Mouse (Mus musculus) embryonic facial prominence, embryonic 14.5 days (tissue): ENCODE measurements around the gene Rpl29. TPM values are rescaled to one million over a fixed set of nuclear protein-coding genes. Genes with fewer than 3 reads are reported as not detected.

Experiments
- ATAC-seq: fragments of 200-750 bp; cut with Nextera tagmentation; 2 replicates; pipeline ENCODE4 v1.8.0; 2017; ENCODE audit warnings: low read depth, moderate number of reproducible peaks, moderate TSS enrichment
- DNase-seq: peaks from one replicate; pipeline ENCODE4 v3.0.0-alpha.2; 2015; ENCODE audit warnings: low spot score
- H3K27ac ChIP-seq: fragments of 300-500 bp; sonication (generic); replicated peaks from 2 replicates; pipeline ENCODE4 v1.5.1; 2014; ENCODE audit warnings: low read depth, mild to moderate bottlenecking, low read length, moderate library complexity
- H3K27me3 ChIP-seq: fragments of 300-500 bp; sonication (generic); replicated peaks from 2 replicates; pipeline ENCODE4 v1.6.1; 2014; ENCODE audit warnings: low read length; ENCODE audit not compliant: control insufficient read depth, insufficient read depth
- H3K36me3 ChIP-seq: fragments of 300-500 bp; sonication (generic); 2 replicates; pipeline ENCODE4 v1.6.1; 2014; ENCODE audit warnings: low read length, mixed read lengths; ENCODE audit not compliant: control insufficient read depth, insufficient read depth
- H3K4me1 ChIP-seq: fragments of 300-500 bp; sonication (generic); 2 replicates; pipeline ENCODE4 v1.6.1; 2014; ENCODE audit warnings: antibody characterized with exemption, low read length; ENCODE audit not compliant: control insufficient read depth, insufficient read depth
- H3K4me2 ChIP-seq: fragments of 300-500 bp; sonication (generic); 2 replicates; pipeline ENCODE4 v1.6.1; 2014; ENCODE audit warnings: low read depth, mild to moderate bottlenecking, low read length, moderate library complexity, mixed read lengths
- H3K4me3 ChIP-seq: fragments of 300-500 bp; sonication (generic); 2 replicates; pipeline ENCODE4 v1.5.1; 2014; ENCODE audit warnings: low read depth, mild to moderate bottlenecking, low read length
- H3K9ac ChIP-seq: fragments of 300-500 bp; sonication (generic); 2 replicates; pipeline ENCODE4 v1.6.1; 2014; ENCODE audit warnings: low read depth, mild to moderate bottlenecking, low read length, moderate library complexity, mixed read lengths
- H3K9me3 ChIP-seq: fragments of 300-500 bp; sonication (generic); 2 replicates; pipeline ENCODE4 v1.6.1; 2016; ENCODE audit warnings: low read length; ENCODE audit not compliant: control insufficient read depth
- WGBS: fragments of 180-500 bp; shearing (Covaris S2); extraction: QIAGEN DNeasy Blood & Tissue Kit; methylation state at CpG from one replicate; pipeline ENCODE4 v1.1.7; 2014; 5-methylcytosine and 5-hydroxymethylcytosine counted together
- polyA plus RNA-seq: library from polyadenylated mRNA; unstranded; fragments of >200 nt; fragmentation: Nextera tagmentation; extraction: Ambion mirVana; gene quantifications from 2 replicates; pipeline ENCODE4 v1.2.1, GENCODE M21; 2014

The Rpl29 gene
- polyA plus RNA-seq, 1 experiment from 2014 or later = 1,109 TPM

DNA sequence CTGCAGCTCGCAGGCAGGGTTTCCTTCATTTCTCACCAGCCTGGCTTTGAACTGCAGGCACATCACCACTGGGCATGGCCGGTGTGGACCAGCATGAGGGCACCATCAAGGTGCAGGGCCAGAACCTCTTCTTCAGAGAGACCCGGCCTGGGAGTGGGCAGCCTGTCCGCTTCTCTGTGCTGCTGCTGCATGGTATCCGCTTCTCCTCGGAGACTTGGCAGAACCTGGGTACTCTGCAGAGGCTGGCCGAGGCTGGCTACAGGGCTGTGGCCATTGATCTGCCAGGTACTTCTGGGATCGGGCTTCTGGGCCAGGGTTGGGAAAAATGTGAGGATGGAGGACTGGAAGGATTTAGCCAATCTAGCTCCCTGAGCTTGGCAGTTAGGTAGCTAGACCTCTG lies 20.7 kb downstream of the Rpl29 start:
- ATAC-seq (no peak), DNase-seq (no peak)
- H3K4me3 ChIP-seq = no peak overlapping the region
- H3K27me3 ChIP-seq = no peaks in the 10 kb centered on the region
- H3K9ac ChIP-seq = peak overlapping the region; percentile 12; the same call in 1 of the 2 replicates
- H3K36me3 ChIP-seq = no peaks in the 10 kb centered on the region
- H3K4me2 ChIP-seq = peak overlapping the region; percentile 31
- WGBS = 82% methylated on average over 8 of the region's 8 CpGs
- no peaks in the 10 kb centered on the region for H3K9me3 ChIP-seq
- peaks cover 55% of the 10 kb centered on the region for H3K4me1 ChIP-seq
- H3K27ac ChIP-seq = peak overlapping the region; percentile 56

DNA sequence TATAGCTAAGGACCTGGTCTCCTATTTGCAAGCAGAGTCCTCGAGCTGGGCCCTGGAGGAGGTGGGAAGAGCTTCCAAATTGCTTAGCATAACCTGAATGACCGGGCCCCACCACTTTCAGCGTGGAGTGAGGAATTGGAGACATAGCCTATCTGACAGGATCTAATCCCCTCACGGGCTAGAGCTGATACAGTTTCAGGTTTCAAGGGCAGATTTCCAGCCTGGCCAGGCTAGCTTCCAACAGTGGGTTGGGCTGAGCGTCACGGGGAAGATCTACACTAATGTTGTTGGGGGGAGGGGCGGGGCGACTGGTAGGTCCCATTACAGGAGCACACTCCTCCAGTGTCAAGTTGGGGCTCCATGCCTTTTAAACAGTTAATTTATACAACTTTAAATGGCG lies 21.4 kb downstream of the Rpl29 start:
- H3K27me3 ChIP-seq = no peaks in the 10 kb centered on the region
- ATAC-seq (peak; percentile 17; the same call in 1 of the 2 replicates), DNase-seq (peak; percentile 93)
- peak overlapping the region; percentile 31 for H3K4me2 ChIP-seq
- no peaks in the 10 kb centered on the region for H3K36me3 ChIP-seq
- H3K27ac ChIP-seq = peak overlapping the region; percentile 56
- H3K9ac ChIP-seq = peak overlapping the region; percentile 12; the same call in 1 of the 2 replicates
- H3K4me1 ChIP-seq = peaks cover 59% of the 10 kb centered on the region
- 6% methylated on average over 9 of the region's 9 CpGs for WGBS
- H3K4me3 ChIP-seq = no peak overlapping the region
- H3K9me3 ChIP-seq = no peaks in the 10 kb centered on the region

DNA sequence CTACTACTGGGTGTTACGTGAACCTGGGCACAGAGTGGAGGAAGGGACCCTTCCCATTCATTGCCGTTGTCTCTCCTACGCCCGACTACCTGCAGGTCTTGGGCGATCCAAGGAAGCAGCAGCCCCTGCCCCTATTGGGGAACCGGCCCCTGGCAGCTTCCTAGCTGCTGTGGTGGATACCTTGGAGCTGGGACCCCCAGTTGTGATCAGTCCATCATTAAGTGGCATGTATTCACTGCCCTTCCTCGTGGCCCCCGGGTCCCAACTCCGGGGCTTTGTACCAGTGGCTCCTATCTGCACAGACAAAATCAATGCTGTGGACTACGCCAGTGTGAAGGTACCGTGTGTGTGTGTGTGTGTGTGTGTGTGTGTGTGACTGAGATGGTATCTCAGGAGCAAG lies 22.0 kb downstream of the Rpl29 start:
- DNase-seq (no peak), ATAC-seq (no peak)
- WGBS = 63% methylated on average over 11 of the region's 11 CpGs
- Histone ChIP-seq H3K9me3 (no peaks in the 10 kb centered on the region), H3K4me3 (no peak overlapping the region), H3K4me1 (peaks cover 64% of the 10 kb centered on the region), H3K4me2 (peak overlapping the region; percentile 31; the same call in 1 of the 2 replicates), H3K9ac (no peak overlapping the region), H3K36me3 (no peaks in the 10 kb centered on the region), H3K27me3 (no peaks in the 10 kb centered on the region), H3K27ac (peak overlapping the region; percentile 17; the same call in 1 of the 2 replicates)

DNA sequence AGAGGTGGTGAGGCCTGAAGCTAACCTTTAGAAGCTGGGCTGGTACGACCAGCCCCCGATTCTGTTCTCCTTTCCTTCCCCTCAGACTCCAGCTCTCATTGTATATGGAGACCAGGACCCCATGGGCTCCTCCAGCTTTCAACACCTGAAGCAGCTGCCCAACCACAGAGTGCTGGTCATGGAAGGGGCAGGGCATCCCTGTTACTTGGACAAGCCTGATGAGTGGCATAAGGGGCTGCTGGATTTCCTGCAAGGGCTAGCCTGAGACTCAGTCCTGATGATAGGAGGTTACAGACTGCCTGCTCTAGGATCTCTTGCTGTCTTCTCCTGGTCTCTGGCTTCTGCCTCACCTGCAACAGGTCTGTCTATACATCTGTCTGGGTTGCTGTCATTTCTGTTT lies 22.6 kb downstream of the Rpl29 start:
- no peak for ATAC-seq
- Histone ChIP-seq H3K9me3 (no peaks in the 10 kb centered on the region), H3K9ac (no peak overlapping the region), H3K4me1 (peaks cover 64% of the 10 kb centered on the region), H3K4me3 (no peak overlapping the region), H3K4me2 (no peak overlapping the region), H3K27ac (0 out of 2 replicates have a peak overlapping the region, but pooled peaks have one; percentile 89), H3K27me3 (no peaks in the 10 kb centered on the region), H3K36me3 (no peaks in the 10 kb centered on the region)
- 38% methylated on average over 2 of the region's 2 CpGs for WGBS
- no peak for DNase-seq

DNA sequence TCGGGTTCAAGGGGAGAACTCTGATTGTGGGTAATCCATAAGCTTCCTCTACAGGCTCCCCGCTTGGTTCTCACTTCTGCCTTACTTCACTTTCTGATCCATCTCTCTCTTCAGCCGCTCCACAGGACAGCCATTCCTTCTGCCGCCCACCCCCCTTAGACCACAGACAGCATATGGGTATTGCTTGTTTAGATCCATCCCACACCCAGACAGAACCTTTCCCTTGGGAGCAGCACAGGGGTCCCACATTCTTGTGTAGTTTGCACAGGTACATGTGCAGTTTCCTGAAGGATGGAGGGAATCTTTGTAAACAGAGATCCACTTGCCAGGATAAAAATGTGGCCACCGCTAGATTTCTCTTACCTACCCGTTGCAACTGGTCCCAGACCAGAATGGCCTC lies 23.1 kb downstream of the Rpl29 start:
- peak overlapping the region; percentile 92; the same call in 1 of the 2 replicates for H3K4me2 ChIP-seq
- H3K9ac ChIP-seq = no peak overlapping the region

DNA sequence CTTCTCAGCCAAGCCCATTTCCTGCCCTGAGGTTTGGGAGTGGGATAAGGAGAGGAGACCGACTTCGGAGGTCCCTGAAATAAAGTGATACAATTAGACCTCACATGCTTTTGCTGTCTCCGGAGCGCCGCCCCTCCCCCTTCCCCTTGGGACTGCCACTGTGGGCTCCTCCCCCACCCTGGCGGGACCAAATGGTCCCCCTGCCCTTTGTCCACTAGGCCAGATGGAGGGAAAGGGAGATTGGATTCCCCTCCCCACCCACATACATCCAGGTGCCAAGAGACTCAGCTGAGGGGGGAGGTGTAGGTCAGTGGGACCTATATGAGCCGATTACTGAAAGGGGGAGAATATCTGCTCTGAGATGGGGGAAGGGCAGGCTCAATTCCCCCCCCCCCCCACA lies 23.6 kb downstream of the Rpl29 start:
- Histone ChIP-seq H3K9me3 (no peaks in the 10 kb centered on the region), H3K36me3 (no peaks in the 10 kb centered on the region), H3K4me1 (peaks cover 70% of the 10 kb centered on the region), H3K4me2 (peak overlapping the region; percentile 92), H3K9ac (peak overlapping the region; percentile 86), H3K4me3 (peak overlapping the region; percentile 74), H3K27ac (peak overlapping the region; percentile 89), H3K27me3 (no peaks in the 10 kb centered on the region)
- 2% methylated on average over 7 of the region's 7 CpGs for WGBS
- no peak for ATAC-seq
- peak; percentile 56 for DNase-seq

More for the DNA sequence above, 23.1 kb downstream of the Rpl29 start:
- Histone ChIP-seq H3K36me3 (no peaks in the 10 kb centered on the region), H3K27me3 (no peaks in the 10 kb centered on the region), H3K9me3 (no peaks in the 10 kb centered on the region), H3K4me1 (peaks cover 67% of the 10 kb centered on the region), H3K27ac (peak overlapping the region; percentile 89), H3K4me3 (peak overlapping the region; percentile 74)
- whole genome bisulfite sequencing = 35% methylated on average over 6 of the region's 6 CpGs
- no peak for DNase-seq
- no peak for ATAC-seq

DNA sequence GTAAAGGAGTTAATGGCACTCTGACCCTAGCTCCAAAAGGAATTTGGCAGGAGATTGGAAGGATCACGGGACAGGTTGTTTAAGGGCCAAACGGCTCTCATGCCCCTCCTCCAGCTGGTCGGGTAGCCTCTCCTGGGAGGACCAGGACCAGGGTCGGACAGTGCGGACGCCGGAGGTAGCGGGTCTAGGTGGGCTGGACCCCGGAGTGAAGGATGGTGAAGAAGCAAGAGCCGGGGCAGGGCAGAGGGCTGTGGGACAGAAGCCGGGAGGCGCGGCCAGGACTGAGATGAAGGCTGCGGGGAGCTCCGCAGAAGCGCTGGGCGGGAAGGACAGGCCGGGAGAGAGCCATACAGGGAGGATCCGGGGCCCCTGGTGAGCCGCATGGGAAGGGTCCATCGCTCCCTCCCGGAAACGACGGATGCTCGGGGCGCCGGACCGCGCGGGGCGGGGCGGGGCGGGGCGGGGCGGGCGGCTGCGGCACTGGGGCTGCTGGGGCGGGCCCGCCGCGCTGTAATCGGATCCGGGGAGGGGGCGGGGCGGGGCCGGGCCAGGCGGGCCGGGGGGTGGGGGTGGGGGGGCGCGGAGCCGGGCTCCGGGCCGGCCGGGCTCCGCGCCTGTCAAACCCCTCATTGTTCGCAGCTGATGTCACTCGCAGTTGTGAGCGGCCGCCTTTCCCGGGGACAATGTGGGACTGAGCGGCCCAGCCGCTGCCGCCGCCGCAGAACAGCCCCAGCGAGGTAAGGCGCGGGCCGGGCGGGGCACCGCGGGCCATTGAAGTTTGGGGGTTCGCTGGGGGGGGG lies 24.2 kb downstream of the Rpl29 start, which contains the start of gene Pcbp4:
Gene Pcbp4, plus strand, starts transcription at position 21 of the 800 bp plus-strand sequence.
- Histone ChIP-seq H3K27ac (peak within 1 kb of the TSS; percentile 89), H3K4me1 (peaks cover 71% of the 10 kb centered on the region), H3K27me3 (no peaks in the 10 kb centered on the region), H3K9me3 (no peaks in the 10 kb centered on the region), H3K9ac (peak within 1 kb of the TSS; percentile 86), H3K4me3 (peak within 1 kb of the TSS; percentile 74), H3K4me2 (peak within 1 kb of the TSS; percentile 92), H3K36me3 (no peaks in the 10 kb centered on the region)
- ATAC-seq (peak; percentile 66), DNase-seq (peak; percentile 85)
- 2% methylated on average over 9 of the region's 74 CpGs for WGBS

DNA sequence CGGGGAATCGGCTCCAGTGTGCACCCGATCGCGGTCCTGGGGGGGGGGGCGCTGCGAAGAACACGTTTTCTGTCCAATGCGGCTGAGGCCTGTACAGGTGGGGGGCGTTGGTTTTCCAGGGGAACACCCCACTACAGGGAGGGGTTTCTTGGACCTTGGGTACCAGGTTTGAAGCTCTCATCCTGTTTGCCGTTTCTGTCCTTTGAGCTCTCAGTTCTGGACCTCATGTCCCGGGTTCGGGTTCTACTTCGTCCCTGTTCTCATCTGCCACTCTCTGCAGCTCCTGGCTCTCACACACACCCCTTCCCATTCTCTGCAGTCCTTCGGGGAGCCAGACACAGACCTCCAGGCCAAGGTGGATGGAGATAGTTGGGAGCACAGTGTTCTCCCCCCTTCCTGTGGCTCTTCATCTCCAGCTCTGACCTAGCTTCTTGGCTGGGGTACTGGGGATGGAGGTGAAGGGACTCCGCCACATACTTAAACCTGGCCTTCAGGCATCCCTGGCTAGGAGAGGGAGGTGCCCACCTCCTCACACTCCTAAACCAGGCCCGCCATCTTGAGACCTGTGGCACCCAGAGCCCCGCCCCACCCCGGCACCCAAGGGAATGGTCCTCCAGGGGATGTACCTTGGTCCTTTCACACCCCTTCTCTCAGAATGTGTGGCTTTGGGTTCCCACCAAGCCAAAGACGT lies 25.0 kb downstream of the Rpl29 start:
- Histone ChIP-seq H3K4me1 (peaks cover 71% of the 10 kb centered on the region), H3K9ac (peak overlapping the region; percentile 86), H3K4me3 (peak overlapping the region; percentile 74), H3K27ac (peak overlapping the region; percentile 89), H3K9me3 (no peaks in the 10 kb centered on the region), H3K27me3 (no peaks in the 10 kb centered on the region), H3K4me2 (peak overlapping the region; percentile 92), H3K36me3 (no peaks in the 10 kb centered on the region)
- WGBS = 0% methylated on average over 10 of the region's 20 CpGs
- ATAC-seq (0 out of 2 replicates have a peak, but pooled peaks have one; percentile 1), DNase-seq (peak; percentile 63)
